Mouse (Mus musculus) CH12.LX (cell line): Measurements from ENCODE around the gene Pik3ca. TPM values are rescaled to one million over a fixed set of nuclear protein-coding genes. Genes with fewer than 3 reads are reported as not detected.

Experiments used
- DNase-seq: peaks from one replicate; pipeline ENCODE4 v3.0.0-alpha.2; 2013; ENCODE audit errors: extremely low read depth
- H3K27ac ChIP-seq: 2 replicates; pipeline ENCODE4 v1.5.1; 2012; ENCODE audit warnings: low read depth, mild to moderate bottlenecking, control low read depth, moderate library complexity; ENCODE audit not compliant: insufficient read depth
- H3K27me3 ChIP-seq: replicated peaks from 2 replicates; pipeline ENCODE3; 2012; ENCODE audit warnings: inconsistent platforms
- H3K36me3 ChIP-seq, 2 experiments: replicated peaks in 1 of 2; 2 replicates each; pipeline versions ENCODE3 to v1.6.1; 2012; ENCODE audit warnings: inconsistent platforms in 1 of 2, low read length in 1 of 2, mild to moderate bottlenecking in 1 of 2, mixed read lengths in 1 of 2, moderate library complexity in 1 of 2; ENCODE audit not compliant: control insufficient read depth in 1 of 2, insufficient read depth in 1 of 2
- H3K4me1 ChIP-seq, 2 experiments: 2 replicates each; pipeline ENCODE4 v1.6.1; 2012; ENCODE audit warnings: inconsistent platforms in 1 of 2, moderate library complexity in 1 of 2; ENCODE audit not compliant: insufficient read depth in 2 of 2, control insufficient read depth in 1 of 2
- H3K4me2 ChIP-seq: 2 replicates; pipeline ENCODE4 v1.6.1; 2012; ENCODE audit warnings: low read depth, mild to moderate bottlenecking, control low read depth; ENCODE audit not compliant: poor library complexity, insufficient read depth, severe bottlenecking
- H3K4me3 ChIP-seq, 3 experiments: fragments of 150-350 bp in 1 of 3; sonication (generic) in 1 of 3; replicated peaks in 1 of 3; 2 replicates each; pipeline versions ENCODE3 to v1.5.1; 2011 to 2012; ENCODE audit warnings: low read depth in 2 of 3, low read length in 2 of 3, mild to moderate bottlenecking in 2 of 3, moderate library complexity in 2 of 3, control low read depth in 1 of 3, improper control_type of control experiment in 1 of 3, inconsistent platforms in 1 of 3, mixed read lengths in 1 of 3; ENCODE audit not compliant: poor library complexity in 1 of 3
- H3K79me2 ChIP-seq: replicated peaks from 2 replicates; pipeline ENCODE4 v1.6.1; 2012; ENCODE audit warnings: mild to moderate bottlenecking, moderate library complexity; ENCODE audit not compliant: control insufficient read depth, poor library complexity, insufficient read depth, severe bottlenecking; ENCODE audit errors: extremely low read depth
- H3K9ac ChIP-seq: 2 replicates; pipeline ENCODE4 v1.6.1; 2012; ENCODE audit warnings: low read depth, mild to moderate bottlenecking, control low read depth, moderate library complexity; ENCODE audit not compliant: insufficient read depth
- H3K9me3 ChIP-seq: replicated peaks from 2 replicates; pipeline ENCODE3; 2012; ENCODE audit warnings: low read length, inconsistent platforms, mixed read lengths
- CHD1 ChIP-seq: IDR thresholded peaks from 2 replicates; pipeline ENCODE4 v1.6.1; 2012; ENCODE audit warnings: low read depth, low read length, improper control_type of control experiment, inconsistent platforms
- CHD2 ChIP-seq: IDR thresholded peaks from 2 replicates; pipeline ENCODE4 v1.6.1; 2011; ENCODE audit warnings: low read length, improper control_type of control experiment
- CTCF ChIP-seq, 2 experiments: IDR thresholded peaks in 1 of 2; conservative IDR thresholded peaks in 1 of 2; 2 replicates each; pipeline ENCODE4 v1.5.1; 2011 to 2012; ENCODE audit warnings: low read depth in 2 of 2, low read length in 2 of 2, improper control_type of control experiment in 1 of 2, inconsistent platforms in 1 of 2, mild to moderate bottlenecking in 1 of 2, moderate library complexity in 1 of 2
- E2F4 ChIP-seq: IDR thresholded peaks from 2 replicates; pipeline ENCODE4 v1.6.1; 2011; ENCODE audit warnings: low read depth, low read length, improper control_type of control experiment; ENCODE audit not compliant: insufficient replicate concordance
- ELF1 ChIP-seq: IDR thresholded peaks from 2 replicates; pipeline ENCODE4 v1.6.1; 2014; ENCODE audit warnings: low read depth, mild to moderate bottlenecking, inconsistent platforms, low read length, improper control_type of control experiment
- EP300 ChIP-seq: IDR thresholded peaks from 2 replicates; pipeline ENCODE4 v1.6.1; 2011; ENCODE audit warnings: low read length, improper control_type of control experiment
- ETS1 ChIP-seq: conservative IDR thresholded peaks from 2 replicates; pipeline ENCODE4 v1.6.1; 2012; ENCODE audit warnings: low read depth, mild to moderate bottlenecking, inconsistent platforms, low read length, improper control_type of control experiment, moderate library complexity
- GABPA ChIP-seq: IDR thresholded peaks from 2 replicates; pipeline ENCODE4 v1.6.1; 2012; ENCODE audit warnings: low read depth, low read length, improper control_type of control experiment, inconsistent platforms; ENCODE audit not compliant: insufficient replicate concordance
- HCFC1 ChIP-seq: IDR thresholded peaks from 2 replicates; pipeline ENCODE4 v1.6.1; 2012; ENCODE audit warnings: low read depth, mild to moderate bottlenecking, inconsistent platforms, low read length, improper control_type of control experiment
- IRF4 ChIP-seq: IDR thresholded peaks from 2 replicates; pipeline ENCODE4 v1.6.1; 2014; ENCODE audit warnings: low read depth, mild to moderate bottlenecking, inconsistent platforms, low read length, improper control_type of control experiment
- JUN ChIP-seq: IDR thresholded peaks from 2 replicates; pipeline ENCODE4 v1.6.1; 2011; ENCODE audit warnings: low read depth, mild to moderate bottlenecking, low read length, improper control_type of control experiment, moderate library complexity; ENCODE audit not compliant: insufficient read depth
- JUND ChIP-seq: conservative IDR thresholded peaks from 2 replicates; pipeline ENCODE4 v1.6.1; 2011; ENCODE audit warnings: low read depth, low read length, improper control_type of control experiment
- KAT2A ChIP-seq: IDR thresholded peaks from 2 replicates; pipeline ENCODE4 v1.6.1; 2012; ENCODE audit warnings: low read length, improper control_type of control experiment, inconsistent platforms; ENCODE audit not compliant: insufficient replicate concordance
- MAFK ChIP-seq: IDR thresholded peaks from 2 replicates; pipeline ENCODE4 v1.6.1; 2011; ENCODE audit warnings: low read length, improper control_type of control experiment; ENCODE audit not compliant: insufficient replicate concordance
- MAX ChIP-seq: IDR thresholded peaks from 2 replicates; pipeline ENCODE4 v1.6.1; 2011; ENCODE audit warnings: low read length, improper control_type of control experiment
- MAZ ChIP-seq: IDR thresholded peaks from 2 replicates; pipeline ENCODE4 v1.6.1; 2012; ENCODE audit warnings: low read depth, mild to moderate bottlenecking, inconsistent platforms, low read length, improper control_type of control experiment, moderate library complexity
- MEF2A ChIP-seq: IDR thresholded peaks from 2 replicates; pipeline ENCODE4 v1.6.1; 2014; ENCODE audit warnings: low read depth, mild to moderate bottlenecking, inconsistent platforms, low read length, improper control_type of control experiment, borderline replicate concordance
- MXI1 ChIP-seq: IDR thresholded peaks from 2 replicates; pipeline ENCODE4 v1.6.1; 2011; ENCODE audit warnings: mild to moderate bottlenecking, low read depth, low read length, improper control_type of control experiment
- MYC ChIP-seq: IDR thresholded peaks from 2 replicates; pipeline ENCODE4 v1.6.1; 2011; ENCODE audit warnings: low read depth, mild to moderate bottlenecking, improper control_type of control experiment, low read length
- NELFE ChIP-seq: IDR thresholded peaks from 2 replicates; pipeline ENCODE4 v1.6.1; 2011; ENCODE audit warnings: low read depth, low read length, improper control_type of control experiment
- NRF1 ChIP-seq: IDR thresholded peaks from 2 replicates; pipeline ENCODE4 v1.6.1; 2014; ENCODE audit warnings: low read depth, mild to moderate bottlenecking, inconsistent platforms, low read length, improper control_type of control experiment, moderate library complexity
- PAX5 ChIP-seq: IDR thresholded peaks from 2 replicates; pipeline ENCODE4 v1.6.1; 2012; ENCODE audit warnings: low read length, inconsistent platforms, mixed read lengths
- POLR2A ChIP-seq: IDR thresholded peaks from 2 replicates; pipeline ENCODE4 v1.6.1; 2011; ENCODE audit warnings: low read depth, mild to moderate bottlenecking, improper control_type of control experiment, low read length
- POLR2AphosphoS2 ChIP-seq: IDR thresholded peaks from 2 replicates; pipeline ENCODE4 v1.6.1; 2011; ENCODE audit warnings: low read depth, low read length, improper control_type of control experiment
- RAD21 ChIP-seq: IDR thresholded peaks from 2 replicates; pipeline ENCODE4 v1.6.1; 2011; ENCODE audit warnings: low read depth, mild to moderate bottlenecking, low read length, improper control_type of control experiment, moderate library complexity
- RCOR1 ChIP-seq: conservative IDR thresholded peaks from 2 replicates; pipeline ENCODE4 v1.6.1; 2012; ENCODE audit warnings: low read depth, mild to moderate bottlenecking, inconsistent platforms, low read length, improper control_type of control experiment
- SIN3A ChIP-seq: IDR thresholded peaks from 2 replicates; pipeline ENCODE4 v1.6.1; 2012; ENCODE audit warnings: low read length, improper control_type of control experiment, inconsistent platforms
- SMC3 ChIP-seq: IDR thresholded peaks from 2 replicates; pipeline ENCODE4 v1.6.1; 2011; ENCODE audit warnings: low read depth, low read length, improper control_type of control experiment
- TBP ChIP-seq: conservative IDR thresholded peaks from 2 replicates; pipeline ENCODE4 v1.6.1; 2011; ENCODE audit warnings: low read depth, low read length, improper control_type of control experiment
- TCF12 ChIP-seq: IDR thresholded peaks from 2 replicates; pipeline ENCODE4 v1.6.1; 2014; ENCODE audit warnings: low read depth, mild to moderate bottlenecking, inconsistent platforms, low read length, improper control_type of control experiment
- UBTF ChIP-seq: IDR thresholded peaks from 2 replicates; pipeline ENCODE4 v1.6.1; 2012; ENCODE audit warnings: low read depth, mild to moderate bottlenecking, inconsistent platforms, low read length, improper control_type of control experiment, moderate library complexity
- USF2 ChIP-seq: conservative IDR thresholded peaks from 2 replicates; pipeline ENCODE4 v1.6.1; 2011; ENCODE audit warnings: low read depth, low read length, improper control_type of control experiment
- ZC3H11A ChIP-seq: IDR thresholded peaks from 2 replicates; pipeline ENCODE4 v1.6.1; 2012; ENCODE audit warnings: low read depth, mild to moderate bottlenecking, inconsistent platforms, low read length, improper control_type of control experiment
- ZMIZ1 ChIP-seq: IDR thresholded peaks from 2 replicates; pipeline ENCODE4 v1.6.1; 2012; ENCODE audit warnings: low read depth, mild to moderate bottlenecking, inconsistent platforms, low read length, improper control_type of control experiment
- ZNF384 ChIP-seq: IDR thresholded peaks from 2 replicates; pipeline ENCODE4 v1.6.1; 2012; ENCODE audit warnings: low read depth, low read length, improper control_type of control experiment, inconsistent platforms
- dilution Hi-C: fragments of 300-500 bp; cut with MboI; formaldehyde crosslinking; loops from 2 replicates; pipeline ENCODE4 v1.14.3; 2020; ENCODE audit warnings: low sequenced_read_pairs; ENCODE audit not compliant: extremely low pct_unique_long_range_greater_than_20kb, extremely low pct_ligation_motif_present
- in situ Hi-C: fragments of 300-500 bp; cut with MboI; formaldehyde crosslinking; loops from 3 replicates; pipeline ENCODE4 v1.14.3; 2019; ENCODE audit warnings: low sequenced_read_pairs, low pct_ligation_motif_present, low pct_unique_long_range_greater_than_20kb, mixed read lengths
- polyA plus RNA-seq: library from polyadenylated mRNA; unstranded; fragments of >175 nt; gene quantifications from 2 replicates; pipeline ENCODE4 v1.2.1, GENCODE M21; 2012; ENCODE audit warnings: low read depth; ENCODE audit not compliant: insufficient read length
- total RNA-seq, 2 experiments: library from RNA; depleted of rRNA; stranded (reverse); fragments of 300-350 nt in 1 of 2; fragments of >200 nt in 1 of 2; gene quantifications; 2 replicates each; pipeline ENCODE4 v1.2.3; 2012 to 2014

Gene Pik3ca
- total and polyA plus RNA-seq, 3 experiments: 19.1 to 26.5 (median 19.6) TPM

DNA sequence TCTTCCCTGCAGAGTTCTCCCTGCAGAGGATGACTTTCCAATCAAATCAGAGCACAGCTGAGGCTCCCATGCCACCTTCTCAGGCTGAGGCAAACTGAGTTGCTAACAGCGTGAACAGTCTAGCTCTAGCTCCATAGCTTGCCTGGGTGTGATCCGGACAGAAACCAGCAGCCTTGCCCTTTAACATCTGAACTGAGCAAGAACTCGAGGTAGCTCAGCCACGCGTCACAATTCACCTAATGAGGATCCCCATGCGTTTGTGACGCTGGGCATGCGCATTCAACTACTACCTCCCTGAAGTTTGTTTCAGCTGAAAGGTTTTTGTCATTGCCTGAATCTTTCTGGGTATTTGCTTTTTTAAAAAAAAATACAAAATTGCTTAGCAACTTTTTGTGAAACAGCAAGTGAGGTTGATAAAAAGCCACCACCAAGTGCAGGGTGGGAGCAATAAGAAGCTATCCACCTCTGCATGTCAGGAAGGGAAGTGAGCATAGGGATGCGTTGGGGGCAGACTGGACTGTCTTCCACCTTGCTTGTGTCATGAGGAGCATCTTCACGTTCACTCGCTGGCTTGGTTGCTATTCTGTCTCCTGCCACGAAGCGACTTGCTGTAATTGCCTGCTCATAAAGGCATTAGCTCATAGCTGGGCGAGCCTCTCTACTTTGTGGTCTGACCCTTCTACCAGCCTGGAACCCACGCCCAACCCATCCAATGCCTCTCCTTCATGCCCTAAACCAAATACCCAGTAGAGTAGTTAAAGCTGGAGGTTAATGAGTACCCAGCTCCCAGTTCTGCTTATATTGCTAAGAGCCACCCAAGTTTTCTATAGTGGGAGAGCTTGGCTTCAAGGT lies 92.8 kb downstream of the Pik3ca start (continued):
- TF ChIP-seq USF2 (no peak), EP300 (0 out of 2 replicates have a peak, but pooled peaks have one; percentile 34), CHD1 (peak; percentile 92; the same call in 1 of the 2 replicates), NELFE (peak; percentile 53), GABPA (no peak), JUND (no peak), UBTF (peak; percentile 17; the same call in 1 of the 2 replicates), JUN (no peak)

GRCm38 (mm10) chr3:32490928-32491315 lies 93.5 kb downstream of the Pik3ca start:
- Histone ChIP-seq H3K27me3 (no peaks in the 10 kb centered on the region), H3K9ac (peak overlapping the region; percentile 12), H3K79me2 (no peaks in the 10 kb centered on the region), H3K4me3 (peak overlapping the region in 1 of 3 experiments; percentile 12), H3K36me3 (no peaks in the 10 kb centered on the region), H3K4me1 (peaks cover 41 to 95% of the 10 kb centered on the region in 2 experiments), H3K4me2 (peak overlapping the region; percentile 93), H3K27ac (peak overlapping the region; percentile 100), H3K9me3 (no peaks in the 10 kb centered on the region)
- in situ Hi-C loops (loop anchor here (10.0 kb wide), 1 partner anchor 116 kb away; no protein-coding TSS in a partner anchor), dilution Hi-C loops (no loop called here)
- peak; percentile 87 for DNase-seq
- TF ChIP-seq SMC3: no peak; the same call in 1 of the 2 replicates
- 0 out of 2 replicates have a peak, but pooled peaks have one; percentile 26 for TF ChIP-seq MYC
- TF ChIP-seq TCF12: peak; percentile 78
- TF ChIP-seq RCOR1: no peak
- TF ChIP-seq ELF1: no peak
- TF ChIP-seq IRF4: peak; percentile 98
- no peak for TF ChIP-seq NRF1
- TF ChIP-seq JUND: peak; percentile 75
- TF ChIP-seq E2F4: no peak
- peak; percentile 90 for TF ChIP-seq ETS1
- peak; percentile 51; the same call in 1 of the 2 replicates for TF ChIP-seq ZMIZ1
- peak; percentile 68; the same call in 1 of the 2 replicates for TF ChIP-seq MAZ
- TF ChIP-seq CTCF (conservative IDR thresholded peaks at IDR 0.05 in 1 of 2, IDR thresholded peaks at IDR 0.05 in 1 of 2; ENCODE audit: low read depth in 2 of 2, low read length in 2 of 2): no peak
- TF ChIP-seq UBTF: no peak
- no peak; the same call in 1 of the 2 replicates for TF ChIP-seq ZNF384
- TF ChIP-seq MAX: no peak; the same call in 1 of the 2 replicates
- no peak for TF ChIP-seq POLR2AphosphoS2
- TF ChIP-seq MEF2A: peak; percentile 100
- no peak; the same call in 1 of the 2 replicates for TF ChIP-seq MXI1
- peak; percentile 55 for TF ChIP-seq JUN
- no peak for TF ChIP-seq ZC3H11A
- TF ChIP-seq RAD21: no peak; the same call in 1 of the 2 replicates
- peak; percentile 50 for TF ChIP-seq SIN3A
- no peak for TF ChIP-seq HCFC1
- 0 out of 2 replicates have a peak, but pooled peaks have one; percentile 60 for TF ChIP-seq TBP
- TF ChIP-seq CHD2: peak; percentile 81
- TF ChIP-seq CHD1: no peak
- TF ChIP-seq PAX5: no peak
- no peak for TF ChIP-seq USF2
- peak; percentile 73; the same call in 1 of the 2 replicates for TF ChIP-seq MAFK
- no peak for TF ChIP-seq NELFE
- TF ChIP-seq KAT2A: 0 out of 2 replicates have a peak, but pooled peaks have one; percentile 63
- no peak for TF ChIP-seq POLR2A
